Mouse (Mus musculus): Measurements from ENCODE around the gene Mcpt1.
"Not testable (repeated sequence)": the region's sequence is repeated elsewhere in the genome, so short reads cannot be mapped to it uniquely, and the experiment has no call there.

DNA sequence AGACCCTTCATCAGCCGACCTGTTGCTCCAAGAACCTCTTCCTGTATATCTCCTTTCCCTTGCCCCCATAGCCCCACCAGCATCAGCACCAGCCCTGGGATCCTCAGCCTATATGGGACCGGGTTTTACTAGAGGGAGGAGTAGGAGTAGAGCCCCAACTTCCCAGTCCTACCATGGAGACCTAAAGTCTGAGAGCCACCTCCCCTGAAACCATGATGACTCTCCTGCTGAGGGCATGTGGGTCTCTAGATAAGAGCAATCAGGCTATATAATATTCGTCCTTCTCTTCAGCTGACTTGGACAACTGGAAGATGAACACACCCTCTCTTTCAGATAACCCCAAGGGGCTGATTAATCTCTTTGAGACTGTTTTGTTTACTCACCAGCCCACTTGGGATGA is 30.3 kb upstream of the Mcpt1 start:
- TF ChIP-seq CTCF (IDR thresholded peaks at IDR 0.05; ENCODE audit: extremely low read depth, insufficient read length, insufficient replicate concordance, low read depth, low read length); POLR2A (IDR thresholded peaks at IDR 0.05; ENCODE audit: low read depth, low read length): not testable (repeated sequence)

All from small intestine, adult 2 months (tissue).